Mouse (Mus musculus) CD8-positive naive resting alpha-beta T cell, adult 2 months (primary cell): ENCODE data around the gene Gm5737.

Experiments
- DNase-seq, 2 experiments: peaks; one replicate each; pipeline ENCODE4 v3.0.0; 2022; ENCODE audit warnings: low read depth in 2 of 2, low spot score in 2 of 2

The Gm5737 gene

DNA sequence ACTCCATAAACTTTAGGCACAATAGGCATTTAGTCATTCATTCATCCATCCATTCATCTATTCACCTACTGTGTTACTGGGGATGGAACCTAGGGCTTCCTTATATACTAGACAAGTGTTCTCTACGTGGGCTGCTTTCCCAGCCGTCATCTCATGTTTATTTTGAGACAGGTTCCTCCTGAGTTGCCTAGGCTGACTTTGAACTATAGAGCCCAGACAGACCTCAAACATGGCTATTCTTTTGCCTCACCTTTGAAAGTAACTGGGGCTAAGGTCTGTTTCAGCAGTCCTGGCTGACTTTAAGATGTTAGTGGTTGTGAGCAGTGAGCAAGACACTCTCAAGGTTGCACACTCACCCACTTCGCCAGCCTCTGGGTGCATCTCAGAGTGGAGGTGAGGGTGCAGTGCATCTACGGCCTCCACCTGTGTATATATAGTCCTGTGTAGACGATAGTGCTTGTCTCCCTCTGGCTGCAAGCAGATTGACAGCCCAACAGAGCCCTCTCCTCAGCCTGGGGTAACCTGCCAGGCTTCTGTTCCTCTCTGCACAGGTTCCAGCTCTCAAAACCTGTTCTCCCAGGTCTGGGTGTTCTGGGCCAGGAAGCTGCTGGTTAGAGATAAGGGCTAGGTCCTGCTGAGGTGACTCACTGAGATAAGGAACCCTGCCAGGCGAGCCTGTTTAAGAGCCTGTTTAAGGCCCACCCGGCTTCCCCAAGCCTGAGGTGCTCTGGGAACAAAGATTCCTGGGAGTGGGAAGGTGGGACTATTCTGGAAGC is 62.8 kb downstream of the Gm5737 start:
- no peak for DNase-seq

DNA sequence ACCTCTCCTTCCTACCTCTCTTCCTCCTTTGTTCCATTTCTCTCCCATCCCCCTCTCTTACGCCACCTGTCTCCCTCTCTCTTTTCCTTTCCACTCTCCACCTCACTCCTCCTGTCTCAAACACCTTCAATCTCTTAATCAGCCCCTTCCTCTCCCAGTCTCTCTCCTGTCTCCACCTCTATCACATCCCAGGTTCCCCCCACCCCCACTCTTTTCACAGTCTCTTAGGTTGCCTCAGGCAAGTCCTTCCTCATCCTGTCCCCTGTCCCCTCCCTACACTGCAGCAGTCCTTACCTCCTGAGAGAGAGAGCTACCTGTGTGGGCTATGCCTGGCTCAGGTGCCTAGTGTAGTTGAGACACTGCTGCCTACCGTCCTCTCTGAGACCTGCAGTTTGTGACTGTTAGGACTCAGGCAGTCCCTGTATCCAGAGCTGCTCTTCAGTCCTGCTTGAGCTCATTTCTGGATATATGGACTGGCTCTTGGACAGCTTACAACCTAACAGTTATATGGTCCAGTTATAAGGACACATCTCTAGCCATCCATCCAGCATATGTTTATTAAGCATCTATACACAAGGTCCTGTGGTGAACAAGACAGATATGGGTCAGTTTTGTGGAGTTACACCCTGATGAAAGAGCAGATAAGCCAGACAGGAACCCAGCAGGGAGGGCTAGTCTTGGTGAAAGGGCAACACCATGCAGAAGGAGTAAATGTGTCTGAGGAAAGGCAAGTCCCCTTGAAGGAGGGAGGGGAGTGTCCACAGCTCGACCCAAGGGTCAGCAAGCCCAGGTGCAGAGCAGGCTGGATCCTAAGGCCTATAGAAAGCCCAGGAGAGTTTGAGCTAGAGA is 63.6 kb downstream of the Gm5737 start:
- no peak for DNase-seq

DNA sequence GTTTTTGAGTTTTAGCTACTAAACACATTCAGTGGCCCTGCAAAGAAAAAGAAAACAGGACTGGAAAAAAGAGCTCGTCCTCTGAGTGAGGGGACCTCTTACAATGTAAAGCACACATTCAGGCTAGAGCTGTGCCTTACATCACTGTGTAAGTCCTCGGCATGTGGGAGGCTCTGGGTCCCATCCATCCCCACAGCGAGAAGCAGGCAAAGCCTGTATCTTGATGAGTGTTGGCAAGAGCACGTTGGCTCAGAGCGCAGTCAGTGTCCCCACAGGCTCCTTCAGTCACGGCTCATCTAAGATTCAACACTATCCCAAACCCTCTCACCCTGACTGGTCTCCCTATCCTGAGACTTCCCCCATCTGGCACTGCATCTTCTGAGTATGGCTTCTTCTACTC is 66.1 kb downstream of the Gm5737 start:
- DNase-seq, result no peak

GRCm38 (mm10) chr7:120879972-120880371 is 67.8 kb downstream of the Gm5737 start:
- no peak for DNase-seq

DNA sequence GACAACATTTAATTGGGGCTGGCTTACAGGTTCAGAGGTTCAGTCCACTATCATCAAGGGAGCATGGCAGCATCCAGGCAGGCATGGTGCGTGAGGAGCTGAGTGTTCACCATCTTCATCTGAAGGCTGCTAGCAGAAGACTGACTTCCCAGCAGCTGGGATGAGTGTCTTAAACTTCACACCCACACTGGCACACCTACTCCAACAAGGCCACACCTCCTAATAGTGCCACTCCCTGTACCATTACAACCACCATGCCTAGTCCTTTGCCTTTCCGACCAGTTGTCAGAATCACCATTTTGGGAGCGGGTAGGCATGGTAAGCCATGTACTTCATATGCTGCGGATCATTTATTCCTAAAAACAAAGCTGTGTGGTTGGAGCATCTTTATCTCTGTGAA is 68.6 kb downstream of the Gm5737 start:
- no peak for DNase-seq
